Mouse (Mus musculus) cortical plate, adult 2 months (tissue): ENCODE measurements around the gene Etnk2.

ENCODE experiments used
- CTCF ChIP-seq: fragments of 200-500 bp; IDR thresholded peaks from 2 replicates; pipeline ENCODE4 v1.5.1; 2011; ENCODE audit warnings: mild to moderate bottlenecking, control low read depth, low read length; ENCODE audit not compliant: insufficient read depth; ENCODE audit errors: extremely low read depth
- POLR2A ChIP-seq: fragments of 200-500 bp; IDR thresholded peaks from 2 replicates; pipeline ENCODE4 v1.6.1; 2011; ENCODE audit warnings: mild to moderate bottlenecking, low read length, control low read depth; ENCODE audit not compliant: insufficient read depth; ENCODE audit errors: extremely low read depth

DNA sequence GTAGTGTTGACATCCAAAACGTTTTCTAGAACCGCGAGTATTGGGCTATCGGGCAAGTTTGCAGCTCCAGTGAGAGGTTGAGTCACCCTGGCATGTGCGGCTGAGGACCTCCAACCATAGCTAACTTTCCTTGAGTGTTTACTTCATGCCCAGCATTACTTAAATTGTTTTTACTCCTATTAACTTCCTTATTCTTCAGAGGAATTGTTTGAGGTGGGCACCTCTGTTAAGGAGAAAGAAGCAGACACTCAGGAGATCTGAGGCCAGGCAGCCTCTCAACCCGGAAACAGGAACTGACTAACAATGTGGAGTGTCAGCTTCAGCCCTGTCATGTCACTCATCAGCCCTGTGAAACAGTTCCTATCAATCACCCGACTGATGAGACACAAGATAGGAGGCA is 43.2 kb downstream of the Etnk2 start:
- TF ChIP-seq POLR2A (no peak), CTCF (no peak)
